24 mouse cellular contexts compared by ENCODE assay signal in genomic region chr6:29557112-29557511, GRCm38 (mm10). TPM values are rescaled to one million over a fixed set of nuclear protein-coding genes. Genes with fewer than 3 reads are reported as not detected.
DNase-seq lines count a peak whose midpoint lies in the region; ATAC-seq lines count a peak whose summit lies in the region.
"Had no signal": no experiment of that assay in that cellular context is flagged by ENCODE, and none has a peak within 500 bp of the region (broad histone marks: within the 10 kb centered on the region; RNA-seq: fewer than 3 reads in every experiment).

No protein-coding gene starts in this region.

- ATAC-seq in CD4-positive, CD25-positive, alpha-beta regulatory T cell, adult 4 months = peak; percentile 66
- peak; percentile 54 for ATAC-seq in activated CD4-positive, CD25-positive, alpha-beta regulatory T cell, adult 4 months
- ATAC-seq in inflammation-experienced regulatory T-cells, adult 6 months = peak; percentile 35
- no peak for ATAC-seq in midbrain, embryonic 14.5 days (ENCODE audit: low FRiP score, low TSS enrichment)
- ATAC-seq: forebrain, embryonic 14.5 days; forebrain, embryonic 16.5 days; Patski had no signal

- peak; percentile 34 for DNase-seq in CD4-positive helper T cell, adult 2 months (ENCODE audit: low read depth, low spot score)
- DNase-seq in spleen, postnatal 36 days (ENCODE audit: low spot score in 2 of 2) = no peak
- no peak for DNase-seq in frontal cortex, postnatal 10 days (ENCODE audit: low spot score in 2 of 2)
- no peak for DNase-seq in ovary, postnatal 14 days (ENCODE audit: low spot score)
- no peak for DNase-seq in midbrain, embryonic 14.5 days
- DNase-seq: adrenal gland, adult 2 months; adrenal gland, postnatal 10 days; adrenal gland, postnatal 25 days; B cell, adult 2 months; cerebellum, adult 11 months; cerebellum, adult 2 months; cerebellum, adult 9-10 months; cerebellum, postnatal 10 days; cerebellum, postnatal 25 days had no signal

- no peak overlapping the region for H3K9ac ChIP-seq in midbrain, embryonic 14.5 days (replicated peaks; ENCODE audit: low read length)
- H3K9ac ChIP-seq: embryonic facial prominence, embryonic 12.5 days; forebrain, embryonic 12.5 days had no signal

- H3K27ac ChIP-seq in midbrain, embryonic 14.5 days (replicated peaks; ENCODE audit: low read depth, low read length) = no peak overlapping the region
- H3K27ac ChIP-seq: embryonic facial prominence, embryonic 10.5 days; embryonic facial prominence, embryonic 12.5 days; forebrain, embryonic 12.5 days had no signal

- H3K4me1 ChIP-seq in midbrain, embryonic 14.5 days (ENCODE audit: control insufficient read depth, insufficient read depth, low read length) = no peaks in the 10 kb centered on the region
- H3K4me1 ChIP-seq: embryonic facial prominence, embryonic 10.5 days; embryonic facial prominence, embryonic 12.5 days; forebrain, embryonic 12.5 days had no signal

- H3K9me3 ChIP-seq in midbrain, embryonic 14.5 days (ENCODE audit: control insufficient read depth, low read length) = no peaks in the 10 kb centered on the region
- H3K9me3 ChIP-seq: embryonic facial prominence, embryonic 10.5 days; embryonic facial prominence, embryonic 12.5 days; forebrain, embryonic 12.5 days; G1E had no signal

- H3K4me2 ChIP-seq in midbrain, embryonic 14.5 days (ENCODE audit: low read length) = no peak overlapping the region
- H3K4me2 ChIP-seq: embryonic facial prominence, embryonic 12.5 days; forebrain, embryonic 12.5 days had no signal

- H3K4me3 ChIP-seq in midbrain, embryonic 14.5 days (replicated peaks; ENCODE audit: low read depth, low read length) = no peak overlapping the region
- H3K4me3 ChIP-seq: embryonic facial prominence, embryonic 10.5 days; embryonic facial prominence, embryonic 12.5 days; forebrain, embryonic 12.5 days had no signal

- 93% methylated on average over 2 of the region's 2 CpGs for WGBS in midbrain, embryonic 14.5 days

- H3K36me3 ChIP-seq in midbrain, embryonic 14.5 days (ENCODE audit: control insufficient read depth, insufficient read depth, low read length) = peaks cover 85% of the 10 kb centered on the region

- H3K27me3 ChIP-seq in midbrain, embryonic 14.5 days (ENCODE audit: control insufficient read depth, insufficient read depth, low read length) = no peaks in the 10 kb centered on the region
- H3K27me3 ChIP-seq: embryonic facial prominence, embryonic 12.5 days; forebrain, embryonic 12.5 days; Patski had no signal

RNA-seq across cellular contexts. Expression of gene Irf5, which starts 30.7 kb away (rescaled TPM):
- 10 to 100 TPM; 24.8 to 32.7 TPM for polyA plus RNA-seq in CD4-positive, CD25-positive, alpha-beta regulatory T cell, adult 4 months (2017; shearing (Covaris generic))
- 10 to 100 TPM; 18.5 to 22.0 TPM for polyA plus RNA-seq in activated CD4-positive, CD25-positive, alpha-beta regulatory T cell, adult 4 months (2017; shearing (Covaris generic))
- 10 to 100 TPM; 19.2 to 26.7 (median 20.9) TPM for polyA plus RNA-seq in inflammation-experienced regulatory T-cells, adult 6 months (2017; shearing (Covaris generic))
- polyA plus RNA-seq in midbrain, embryonic 14.5 days (2014; fragmentation: Nextera tagmentation; extraction: Ambion mirVana) = 1.1 and 1.9 TPM in 2 replicates

RNA-seq across cellular contexts. Expression of gene Kcp, which starts 49.4 kb away (rescaled TPM):
- polyA plus RNA-seq in CD4-positive, CD25-positive, alpha-beta regulatory T cell, adult 4 months (2017; shearing (Covaris generic)) = under 1 TPM in 1 of 2 experiments, not detected in 1; 0.38 TPM
- under 1 TPM in 1 of 2 experiments, not detected in 1; 0.12 TPM for polyA plus RNA-seq in activated CD4-positive, CD25-positive, alpha-beta regulatory T cell, adult 4 months (2017; shearing (Covaris generic))
- polyA plus RNA-seq in inflammation-experienced regulatory T-cells, adult 6 months (2017; shearing (Covaris generic)) = under 1 TPM in 1 of 3 experiments, not detected in 2; 0.16 TPM
- polyA plus RNA-seq in midbrain, embryonic 14.5 days (2014; fragmentation: Nextera tagmentation; extraction: Ambion mirVana) = 11.6 and 12.1 TPM in 2 replicates

RNA-seq across cellular contexts. Expression of gene Tnpo3, which starts 52.6 kb away (rescaled TPM):
- 100 to 1,000 TPM in 1 of 2 experiments, 10 to 100 TPM in 1; 67.5 to 110 TPM for polyA plus RNA-seq in CD4-positive, CD25-positive, alpha-beta regulatory T cell, adult 4 months (2017; shearing (Covaris generic))
- 10 to 100 TPM; 67.1 to 70.6 TPM for polyA plus RNA-seq in activated CD4-positive, CD25-positive, alpha-beta regulatory T cell, adult 4 months (2017; shearing (Covaris generic))
- polyA plus RNA-seq in inflammation-experienced regulatory T-cells, adult 6 months (2017; shearing (Covaris generic)) = 10 to 100 TPM; 67.2 to 86.7 (median 75.6) TPM
- polyA plus RNA-seq in midbrain, embryonic 14.5 days (2014; fragmentation: Nextera tagmentation; extraction: Ambion mirVana) = 63.9 and 102 TPM in 2 replicates
